Mouse (Mus musculus) layer of hippocampus, adult 2 months (tissue): Measurements from ENCODE around the gene Dnajc14. TPM values are rescaled to one million over a fixed set of nuclear protein-coding genes. Genes with fewer than 3 reads are reported as not detected.
"Not testable (repeated sequence)": the region's sequence is repeated elsewhere in the genome, so short reads cannot be mapped to it uniquely, and the experiment has no call there.

Experiments
- DNase-seq, 2 experiments: peaks; one replicate each; pipeline ENCODE4 v3.0.0; 2022; ENCODE audit warnings: low spot score in 2 of 2
- H3K27ac ChIP-seq: fragments of 200-600 bp; 2 replicates; pipeline ENCODE4 v1.8.1; 2022
- H3K4me3 ChIP-seq: fragments of 200-600 bp; 2 replicates; pipeline ENCODE4 v1.8.1; 2022; ENCODE audit warnings: mild to moderate bottlenecking
- CTCF ChIP-seq: fragments of 200-600 bp; conservative IDR thresholded peaks from 2 replicates; pipeline ENCODE4 v1.8.1; 2022; ENCODE audit warnings: antibody characterized with exemption, mild to moderate bottlenecking, moderate library complexity
- total RNA-seq, 2 experiments: library from RNA; stranded (reverse); gene quantifications; 2 replicates each; pipeline ENCODE4 v1.2.3; 2021

Gene Dnajc14
- total RNA-seq, 2 experiments from 2014 or later, result 65.5 to 73.3 TPM

- H3K4me3 ChIP-seq, result no peak overlapping the region
- no peak for TF ChIP-seq CTCF
- DNase-seq, result no peak
- H3K27ac ChIP-seq, result no peak overlapping the region
Measured at GRCm38 (mm10) chr10:128801981-128802495, 1.8 kb upstream of the Dnajc14 start.

GRCm38 (mm10) chr10:128802956-128803355 lies 906 bp upstream of the Dnajc14 start:
- peak overlapping the region; percentile 98; the same call in 1 of the 2 replicates for H3K27ac ChIP-seq
- H3K4me3 ChIP-seq, result peak overlapping the region; percentile 94
- TF ChIP-seq CTCF, result no peak
- no peak for DNase-seq

- H3K27ac ChIP-seq, result peak overlapping the region; percentile 98
- TF ChIP-seq CTCF, result no peak
- H3K4me3 ChIP-seq, result peak overlapping the region; percentile 94
- DNase-seq, result no peak
Measured at GRCm38 (mm10) chr10:128803361-128803760, 501 bp upstream of the Dnajc14 start.

GRCm38 (mm10) chr10:128804271-128805091 lies 619 bp downstream of the Dnajc14 start, which contains the start of gene Tmem198b:
Gene Tmem198b (minus strand): TSS chr10:128804370.
- peak; percentile 62 to 67 for DNase-seq
- TF ChIP-seq CTCF, result no peak
- H3K4me3 ChIP-seq, result peak within 1 kb of the TSS; percentile 94
- peak within 1 kb of the TSS; percentile 98 for H3K27ac ChIP-seq

- Histone ChIP-seq H3K4me3 (peak overlapping the region; percentile 94), H3K27ac (peak overlapping the region; percentile 98)
- DNase-seq, result peak; percentile 92 to 95
- TF ChIP-seq CTCF, result peak; percentile 49
Measured at GRCm38 (mm10) chr10:128805092-128806000, 1.5 kb downstream of the Dnajc14 start.

GRCm38 (mm10) chr10:128806086-128806485 lies 2.2 kb downstream of the Dnajc14 start:
- TF ChIP-seq CTCF, result no peak
- peak overlapping the region; percentile 46; the same call in 1 of the 2 replicates for H3K27ac ChIP-seq
- peak overlapping the region; percentile 94 for H3K4me3 ChIP-seq
- DNase-seq, result no peak

- peak overlapping the region; percentile 94 for H3K4me3 ChIP-seq
- no peak for DNase-seq
- H3K27ac ChIP-seq, result 0 out of 2 replicates have a peak overlapping the region, but pooled peaks have one; percentile 4
- no peak for TF ChIP-seq CTCF
Measured at GRCm38 (mm10) chr10:128807018-128807417, 3.2 kb downstream of the Dnajc14 start.

DNA sequence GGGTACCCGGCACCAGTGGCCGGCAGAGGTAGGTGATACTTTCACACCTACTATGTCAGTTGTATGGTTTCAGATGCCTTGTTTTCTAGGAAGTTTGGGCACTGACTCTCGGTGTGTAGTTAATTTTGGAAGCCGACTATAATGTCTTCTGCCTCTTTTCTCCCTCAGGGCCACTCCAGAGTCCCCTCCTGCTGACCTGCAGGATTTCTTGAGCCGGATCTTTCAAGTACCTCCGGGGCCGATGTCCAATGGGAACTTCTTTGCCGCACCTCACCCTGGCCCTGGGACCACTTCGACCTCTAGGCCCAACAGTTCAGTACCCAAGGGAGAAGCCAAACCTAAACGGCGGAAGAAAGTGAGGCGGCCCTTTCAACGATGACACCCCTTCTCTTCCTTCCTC lies 13.2 kb downstream of the Dnajc14 start, which contains the start of gene Sarnp:
Gene Sarnp, plus strand, starts transcription at position 301 of the 400 bp plus-strand sequence.
- no peak for TF ChIP-seq CTCF
- no peak for DNase-seq

DNA sequence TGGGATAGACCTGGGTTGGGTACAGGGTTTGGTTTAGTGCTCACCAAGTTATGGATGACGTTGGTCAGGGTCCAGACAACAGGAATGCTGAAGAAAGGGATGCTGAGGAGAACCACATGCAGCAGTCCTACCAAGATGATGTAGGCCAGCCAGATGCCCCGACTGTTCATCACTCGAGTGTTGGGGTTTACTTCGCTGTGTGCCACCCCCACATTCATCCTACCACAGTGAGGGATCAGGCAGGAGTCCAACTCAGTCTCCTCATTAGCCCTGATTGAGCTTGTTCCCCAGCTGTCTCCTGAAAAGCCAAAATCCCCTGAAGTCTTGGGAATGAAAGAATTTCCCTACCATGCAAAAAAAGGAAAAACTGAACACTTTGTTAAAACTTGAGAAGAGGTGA lies 16.4 kb downstream of the Dnajc14 start:
- Histone ChIP-seq H3K27ac (no peak overlapping the region), H3K4me3 (no peak overlapping the region)
- TF ChIP-seq CTCF, result no peak
- DNase-seq, result peak in 1 of 2 experiments; percentile 55

More for the DNA sequence above, 13.2 kb downstream of the Dnajc14 start, which contains the start of gene Sarnp:
- Histone ChIP-seq H3K4me3 (no peak within 1 kb of the TSS), H3K27ac (no peak within 1 kb of the TSS)

GRCm38 (mm10) chr10:128821358-128822056 lies 17.6 kb downstream of the Dnajc14 start, which contains the start of gene Ormdl2:
Gene Ormdl2 (minus strand): TSS chr10:128821645.
- Histone ChIP-seq H3K27ac (peak within 1 kb of the TSS; percentile 88), H3K4me3 (peak within 1 kb of the TSS; percentile 83)
- DNase-seq, result peak; percentile 99
- 0 out of 2 replicates have a peak, but pooled peaks have one; percentile 2 for TF ChIP-seq CTCF

- TF ChIP-seq CTCF, result no peak
- Histone ChIP-seq H3K4me3 (peak overlapping the region; percentile 83), H3K27ac (peak overlapping the region; percentile 88)
- no peak for DNase-seq
Measured at GRCm38 (mm10) chr10:128822135-128822534, 18.3 kb downstream of the Dnajc14 start.

DNA sequence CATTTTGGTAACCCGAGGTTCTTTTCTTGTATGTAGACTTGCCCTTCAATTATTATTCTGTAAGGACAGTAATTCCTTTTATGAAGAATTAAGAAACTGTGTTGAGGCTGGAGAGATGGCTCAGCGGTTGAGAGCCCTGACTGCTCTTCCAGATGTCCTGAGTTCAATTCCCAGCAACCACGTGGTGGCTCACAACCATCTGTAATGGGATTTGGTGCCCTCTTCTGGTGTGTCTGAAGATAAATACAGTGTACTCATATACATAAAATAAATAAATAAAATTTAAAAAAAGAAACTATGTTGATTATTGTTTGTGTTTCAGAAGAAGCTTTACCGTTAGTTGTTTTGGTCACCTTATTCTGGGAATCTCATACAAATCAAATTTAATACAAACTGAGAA lies 19.2 kb downstream of the Dnajc14 start:
- DNase-seq, H3K27ac ChIP-seq: not testable (repeated sequence)
- peak; percentile 59 for TF ChIP-seq CTCF
- H3K4me3 ChIP-seq, result peak overlapping the region; percentile 83
